Mouse (Mus musculus): ENCODE results near the gene Cirbp. TPM values are rescaled to one million over a fixed set of nuclear protein-coding genes. Genes with fewer than 3 reads are reported as not detected.

The Cirbp gene
- polyA plus RNA-seq, 1 experiment: 173 TPM

DNA sequence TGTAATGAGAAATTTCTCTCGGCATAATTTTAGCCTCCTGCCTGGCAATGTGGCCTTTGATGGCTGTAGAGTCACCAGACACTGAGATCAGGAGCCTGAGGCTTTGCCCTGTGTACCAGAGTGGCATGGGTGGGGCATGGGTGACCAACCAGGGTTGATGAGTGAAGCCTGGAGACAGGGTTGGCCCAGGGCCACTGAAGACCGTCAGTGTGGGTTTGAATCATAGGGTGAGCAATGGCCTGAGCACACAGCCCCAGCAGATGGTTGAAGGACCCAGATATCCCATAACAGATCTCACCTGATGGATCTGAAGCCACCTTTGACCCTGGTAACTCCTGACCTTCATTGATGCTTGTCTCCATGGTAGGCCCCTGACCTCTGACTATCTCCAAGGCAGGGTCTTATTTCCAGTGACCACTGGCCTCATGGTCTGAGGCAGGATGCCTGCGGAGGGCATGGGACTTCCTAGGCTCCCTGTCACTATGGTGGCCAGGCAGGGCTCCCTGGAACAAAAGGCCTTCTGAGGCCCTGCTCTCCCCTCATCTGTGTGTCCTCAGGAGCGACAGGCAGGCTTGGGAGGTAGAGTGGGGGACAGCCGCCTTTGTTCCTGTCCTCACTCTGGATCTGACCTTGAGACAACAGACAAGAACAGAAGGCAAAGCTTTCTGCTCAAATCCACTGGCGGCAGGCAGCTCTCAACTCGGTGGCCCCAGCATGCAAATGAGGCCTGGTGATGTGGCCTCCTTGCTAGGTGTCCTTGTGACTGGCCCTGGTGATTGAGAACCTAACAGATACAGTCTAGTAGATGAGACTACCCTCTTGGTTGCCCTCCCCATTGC lies 11.9 kb downstream of the Cirbp start:
- no peak for TF ChIP-seq POLR2A (IDR thresholded peaks at IDR 0.05; ENCODE audit: control insufficient read depth, extremely low read depth, insufficient read depth, low read length, poor library complexity)
- no peak for TF ChIP-seq CTCF (IDR thresholded peaks at IDR 0.05; ENCODE audit: borderline replicate concordance, control insufficient read depth, extremely low read depth, insufficient read depth, low read length, poor library complexity)
- peaks cover 7% of the 10 kb centered on the region for H3K27me3 ChIP-seq (ENCODE audit: control insufficient read depth, insufficient read depth, low read length)
- 93% methylated on average over 7 of the region's 7 CpGs for WGBS
- no peak overlapping the region for H3K27ac ChIP-seq (ENCODE audit: control insufficient read depth, insufficient read depth, low read length)
- no peak overlapping the region for H3K4me3 ChIP-seq (ENCODE audit: control insufficient read depth, insufficient read depth, low read length)
- peaks cover 9% of the 10 kb centered on the region for H3K4me1 ChIP-seq (replicated peaks; ENCODE audit: control insufficient read depth, insufficient read depth, low read length)
- DNase-seq: no peak
- no peaks in the 10 kb centered on the region for H3K36me3 ChIP-seq (ENCODE audit: control insufficient read depth, insufficient read depth, low read length)

DNA sequence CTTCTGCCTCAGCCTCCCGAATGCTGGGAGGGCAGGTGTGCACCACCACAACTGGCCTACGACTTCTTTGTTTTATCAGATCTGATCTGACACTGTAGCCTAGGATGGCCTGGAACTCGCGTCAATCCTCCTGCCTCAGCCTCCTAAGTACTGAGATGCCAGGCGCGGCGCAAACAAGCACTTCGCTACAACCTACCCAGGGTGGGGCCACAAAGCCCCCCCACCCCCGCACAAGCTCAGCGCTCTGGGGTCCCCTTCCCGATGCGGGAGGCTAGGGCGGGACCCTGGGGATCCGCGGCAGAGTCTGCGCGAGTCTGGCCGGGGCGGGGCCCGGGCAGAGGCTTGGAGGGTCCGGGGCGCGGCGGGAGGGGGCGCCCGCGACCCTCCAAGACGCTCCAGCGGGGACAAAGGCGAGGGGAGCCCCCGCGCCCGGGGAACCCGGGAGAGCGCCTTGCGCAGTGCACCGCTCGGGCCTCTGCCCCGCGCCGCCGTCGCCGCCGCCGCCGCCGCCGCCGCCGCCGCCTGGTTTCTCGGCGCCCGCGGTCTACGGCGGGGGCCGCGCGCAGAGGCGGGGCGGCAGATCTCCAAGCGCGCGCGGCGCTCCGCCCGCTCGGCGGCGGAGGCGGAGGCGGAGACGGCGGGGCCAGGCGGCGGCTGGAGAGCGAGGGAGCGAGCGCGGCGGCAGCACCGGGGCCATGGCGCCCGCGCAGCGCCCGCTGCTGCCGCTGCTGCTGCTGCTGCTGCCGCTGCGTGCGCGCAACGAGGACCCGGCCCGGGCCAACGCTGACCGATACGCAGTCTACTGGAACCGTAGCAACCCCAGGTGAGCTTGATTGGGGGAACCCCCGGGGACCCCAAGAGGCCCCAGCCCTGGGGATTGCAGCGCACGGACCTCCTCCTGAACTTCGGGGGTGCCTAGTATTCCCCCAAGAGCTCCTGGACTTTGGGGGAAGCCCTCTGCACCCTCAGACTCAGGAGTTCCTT lies 13.6 kb downstream of the Cirbp start, which contains the start of gene Efna2:
TSS of gene Efna2 (plus strand) at position 415 of the 984 bp plus-strand sequence.
- no peak for TF ChIP-seq POLR2A (IDR thresholded peaks at IDR 0.05; ENCODE audit: control insufficient read depth, extremely low read depth, insufficient read depth, low read length, poor library complexity)
- TF ChIP-seq CTCF (IDR thresholded peaks at IDR 0.05; ENCODE audit: borderline replicate concordance, control insufficient read depth, extremely low read depth, insufficient read depth, low read length, poor library complexity): no peak
- WGBS: 11% methylated on average over 104 of the region's 106 CpGs
- Histone ChIP-seq H3K27ac (ENCODE audit: control insufficient read depth, insufficient read depth, low read length) (no peak within 1 kb of the TSS), H3K36me3 (ENCODE audit: control insufficient read depth, insufficient read depth, low read length) (no peaks in the 10 kb centered on the region), H3K4me3 (ENCODE audit: control insufficient read depth, insufficient read depth, low read length) (peak within 1 kb of the TSS; percentile 48), H3K4me1 (replicated peaks; ENCODE audit: control insufficient read depth, insufficient read depth, low read length) (peaks cover 6% of the 10 kb centered on the region), H3K27me3 (ENCODE audit: control insufficient read depth, insufficient read depth, low read length) (peaks cover 7% of the 10 kb centered on the region)
- no peak for DNase-seq

DNA sequence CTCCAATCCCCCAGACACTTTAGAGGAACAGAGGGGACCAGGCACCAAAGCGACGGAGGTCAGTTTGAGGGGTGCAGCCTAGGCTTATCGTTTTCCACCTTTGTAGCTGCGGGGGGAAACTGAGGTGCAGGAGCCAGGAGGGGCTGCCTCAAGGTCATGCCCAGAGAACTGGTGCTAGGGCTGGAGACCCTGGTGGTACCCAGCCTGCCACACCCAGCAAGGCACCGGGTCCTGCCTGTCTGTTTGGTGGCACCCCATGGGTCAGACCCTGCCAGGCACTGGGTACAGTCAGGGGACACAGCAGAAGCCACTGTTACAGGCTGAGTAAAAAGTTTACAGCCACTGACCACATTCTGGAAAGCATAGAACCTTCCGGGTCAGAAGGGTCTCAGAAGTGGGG lies 14.5 kb downstream of the Cirbp start:
- Histone ChIP-seq H3K4me3 (ENCODE audit: control insufficient read depth, insufficient read depth, low read length) (no peak overlapping the region), H3K27me3 (ENCODE audit: control insufficient read depth, insufficient read depth, low read length) (peaks cover 7% of the 10 kb centered on the region)

DNA sequence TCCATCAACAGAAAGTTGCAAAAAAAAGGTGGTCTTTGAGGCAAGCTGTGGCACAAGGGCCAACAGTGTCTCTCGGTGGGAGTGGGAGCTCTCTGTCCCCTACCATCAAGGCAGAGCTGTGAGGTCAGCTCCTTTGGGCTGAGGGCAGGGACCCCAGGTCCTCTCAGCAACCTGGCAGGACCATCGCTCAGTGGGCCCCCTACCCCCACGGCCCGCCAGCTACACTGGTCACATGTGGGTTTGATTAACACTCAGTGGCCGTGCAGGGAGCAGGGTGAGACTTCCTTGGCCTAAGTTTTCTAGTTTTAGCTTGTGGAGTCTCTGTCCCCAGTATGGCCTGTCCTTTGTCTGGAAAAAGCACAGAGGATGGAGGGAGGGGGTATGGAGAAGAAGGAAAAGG lies 15.0 kb downstream of the Cirbp start:
- H3K4me3 ChIP-seq (ENCODE audit: control insufficient read depth, insufficient read depth, low read length): no peak overlapping the region
- H3K27ac ChIP-seq (ENCODE audit: control insufficient read depth, insufficient read depth, low read length): no peak overlapping the region
- peaks cover 6% of the 10 kb centered on the region for H3K4me1 ChIP-seq (replicated peaks; ENCODE audit: control insufficient read depth, insufficient read depth, low read length)
- 88% methylated on average over 5 of the region's 5 CpGs for WGBS
- TF ChIP-seq POLR2A (IDR thresholded peaks at IDR 0.05; ENCODE audit: control insufficient read depth, extremely low read depth, insufficient read depth, low read length, poor library complexity) (no peak), CTCF (IDR thresholded peaks at IDR 0.05; ENCODE audit: borderline replicate concordance, control insufficient read depth, extremely low read depth, insufficient read depth, low read length, poor library complexity) (no peak)
- no peaks in the 10 kb centered on the region for H3K36me3 ChIP-seq (ENCODE audit: control insufficient read depth, insufficient read depth, low read length)
- H3K27me3 ChIP-seq (ENCODE audit: control insufficient read depth, insufficient read depth, low read length): peaks cover 7% of the 10 kb centered on the region
- no peak for DNase-seq

More for the DNA sequence above, 14.5 kb downstream of the Cirbp start:
- Histone ChIP-seq H3K36me3 (ENCODE audit: control insufficient read depth, insufficient read depth, low read length) (no peaks in the 10 kb centered on the region), H3K4me1 (replicated peaks; ENCODE audit: control insufficient read depth, insufficient read depth, low read length) (peaks cover 6% of the 10 kb centered on the region), H3K27ac (ENCODE audit: control insufficient read depth, insufficient read depth, low read length) (no peak overlapping the region)
- WGBS: 71% methylated on average over 6 of the region's 6 CpGs
- DNase-seq: no peak
- no peak for TF ChIP-seq CTCF (IDR thresholded peaks at IDR 0.05; ENCODE audit: borderline replicate concordance, control insufficient read depth, extremely low read depth, insufficient read depth, low read length, poor library complexity)
- TF ChIP-seq POLR2A (IDR thresholded peaks at IDR 0.05; ENCODE audit: control insufficient read depth, extremely low read depth, insufficient read depth, low read length, poor library complexity): no peak

DNA sequence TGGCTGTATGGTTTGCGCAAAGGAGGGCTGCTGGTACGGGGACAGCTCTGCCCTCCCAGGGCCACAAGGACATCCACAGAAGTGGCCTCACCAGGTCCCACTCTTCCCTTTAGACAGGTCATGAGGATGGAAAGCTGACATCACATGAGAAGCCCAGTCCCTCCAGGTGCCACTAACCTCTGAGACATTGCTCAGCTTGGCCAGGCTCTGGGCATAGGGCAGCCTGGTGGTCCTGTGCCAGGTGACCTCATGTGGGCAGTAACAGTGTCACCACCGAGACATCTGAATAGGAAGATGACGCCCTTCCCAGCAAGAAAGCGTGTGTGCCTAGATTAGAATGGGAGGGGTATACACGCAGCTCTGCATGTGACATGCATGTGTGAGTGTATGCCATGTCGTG lies 16.8 kb downstream of the Cirbp start:
- Histone ChIP-seq H3K4me3 (ENCODE audit: control insufficient read depth, insufficient read depth, low read length) (no peak overlapping the region), H3K27ac (ENCODE audit: control insufficient read depth, insufficient read depth, low read length) (no peak overlapping the region), H3K36me3 (ENCODE audit: control insufficient read depth, insufficient read depth, low read length) (no peaks in the 10 kb centered on the region), H3K4me1 (replicated peaks; ENCODE audit: control insufficient read depth, insufficient read depth, low read length) (peaks cover 6% of the 10 kb centered on the region), H3K27me3 (ENCODE audit: control insufficient read depth, insufficient read depth, low read length) (peaks cover 9% of the 10 kb centered on the region)
- WGBS: 93% methylated on average over 7 of the region's 7 CpGs
- no peak for DNase-seq
- TF ChIP-seq POLR2A (IDR thresholded peaks at IDR 0.05; ENCODE audit: control insufficient read depth, extremely low read depth, insufficient read depth, low read length, poor library complexity): no peak
- TF ChIP-seq CTCF (IDR thresholded peaks at IDR 0.05; ENCODE audit: borderline replicate concordance, control insufficient read depth, extremely low read depth, insufficient read depth, low read length, poor library complexity): no peak

DNA sequence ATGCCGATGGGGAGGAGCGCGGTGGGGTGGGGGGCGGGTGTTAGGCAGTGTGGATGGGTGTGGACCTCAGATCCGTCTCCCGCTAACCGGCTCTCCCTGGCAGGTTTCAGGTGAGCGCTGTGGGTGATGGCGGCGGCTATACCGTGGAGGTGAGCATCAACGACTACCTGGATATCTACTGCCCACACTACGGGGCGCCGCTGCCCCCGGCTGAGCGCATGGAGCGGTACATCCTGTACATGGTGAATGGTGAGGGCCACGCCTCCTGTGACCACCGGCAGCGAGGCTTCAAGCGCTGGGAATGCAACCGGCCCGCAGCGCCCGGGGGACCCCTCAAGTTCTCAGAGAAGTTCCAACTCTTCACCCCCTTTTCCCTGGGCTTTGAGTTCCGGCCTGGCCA lies 20.9 kb downstream of the Cirbp start:
- 32% methylated on average over 27 of the region's 27 CpGs for WGBS
- H3K27ac ChIP-seq (ENCODE audit: control insufficient read depth, insufficient read depth, low read length): no peak overlapping the region
- no peak for TF ChIP-seq POLR2A (IDR thresholded peaks at IDR 0.05; ENCODE audit: control insufficient read depth, extremely low read depth, insufficient read depth, low read length, poor library complexity)
- no peak for TF ChIP-seq CTCF (IDR thresholded peaks at IDR 0.05; ENCODE audit: borderline replicate concordance, control insufficient read depth, extremely low read depth, insufficient read depth, low read length, poor library complexity)
- H3K4me1 ChIP-seq (replicated peaks; ENCODE audit: control insufficient read depth, insufficient read depth, low read length): no peaks in the 10 kb centered on the region; the same call in 1 of the 2 replicates
- no peaks in the 10 kb centered on the region for H3K36me3 ChIP-seq (ENCODE audit: control insufficient read depth, insufficient read depth, low read length)
- no peak overlapping the region for H3K4me3 ChIP-seq (ENCODE audit: control insufficient read depth, insufficient read depth, low read length)
- peaks cover 24% of the 10 kb centered on the region for H3K27me3 ChIP-seq (ENCODE audit: control insufficient read depth, insufficient read depth, low read length)
- no peak for DNase-seq
